Mouse (Mus musculus) liver (tissue): ENCODE measurements at regions not wholly inside any gene's neighbourhood (a gene's known extent, or its start where the extent isn't known, plus 50 kb on each side); places are given as distances from the start of the nearest gene placed in this dataset.

Source experiments
- DNase-seq: peaks from one replicate; pipeline ENCODE4 v3.0.0-alpha.2; 2020; ENCODE audit warnings: mixed read lengths

GRCm38 (mm10) chr8:25331161-25331776, 507.1 kb upstream of the Adam5 start:
- DNase-seq: no peak

- no peak for DNase-seq
Observed at GRCm38 (mm10) chr8:25329791-25330190, 505.6 kb upstream of the Adam5 start.

- DNase-seq: no peak
Observed at GRCm38 (mm10) chr8:25328318-25328717, 504.1 kb upstream of the Adam5 start.

GRCm38 (mm10) chr8:25326930-25327329, 502.8 kb upstream of the Adam5 start:
- DNase-seq: no peak

GRCm38 (mm10) chr8:25326257-25326656, 502.1 kb upstream of the Adam5 start:
- no peak for DNase-seq

GRCm38 (mm10) chr8:25324731-25325130, 500.6 kb upstream of the Adam5 start:
- no peak for DNase-seq

- DNase-seq: no peak
Observed at GRCm38 (mm10) chr8:25323643-25324420, 499.7 kb upstream of the Adam5 start.

- DNase-seq: no peak
Observed at GRCm38 (mm10) chr8:25316383-25316782, 492.2 kb upstream of the Adam5 start.

- DNase-seq: no peak
Observed at GRCm38 (mm10) chr8:25311811-25312533, 487.8 kb upstream of the Adam5 start.

- DNase-seq: no peak
Observed at GRCm38 (mm10) chr8:25307956-25308355, 483.8 kb upstream of the Adam5 start.

GRCm38 (mm10) chr8:25307511-25307910, 483.3 kb upstream of the Adam5 start:
- no peak for DNase-seq

- DNase-seq: no peak
Observed at GRCm38 (mm10) chr8:25306769-25307491, 482.8 kb upstream of the Adam5 start.
